Mouse (Mus musculus) kidney, postnatal 0 days (tissue): ENCODE results near the gene Zcchc14. TPM values are rescaled to one million over a fixed set of nuclear protein-coding genes. Genes with fewer than 3 reads are reported as not detected.

Experiments
- ATAC-seq: fragments of 200-750 bp; cut with Nextera tagmentation; replicated peaks from 2 replicates; pipeline ENCODE4 v1.8.0; 2017; ENCODE audit warnings: low read depth, moderate number of reproducible peaks, moderate TSS enrichment, moderate library complexity; ENCODE audit not compliant: low FRiP score
- DNase-seq: peaks from one replicate; pipeline ENCODE4 v3.0.0-alpha.2; 2016; ENCODE audit warnings: low spot score
- H3K27ac ChIP-seq: fragments of 300-500 bp; sonication (generic); 2 replicates; pipeline ENCODE4 v1.5.1; 2014; ENCODE audit warnings: mild to moderate bottlenecking
- H3K27me3 ChIP-seq: fragments of 300-500 bp; sonication (generic); 2 replicates; pipeline ENCODE4 v1.6.1; 2014; ENCODE audit warnings: low read length, mixed read lengths; ENCODE audit not compliant: insufficient read depth
- H3K36me3 ChIP-seq: fragments of 300-500 bp; sonication (generic); 2 replicates; pipeline ENCODE4 v1.6.1; 2014; ENCODE audit warnings: low read length, mixed read lengths; ENCODE audit not compliant: insufficient read depth
- H3K4me1 ChIP-seq: fragments of 300-500 bp; sonication (generic); replicated peaks from 2 replicates; pipeline ENCODE4 v1.6.1; 2014; ENCODE audit warnings: antibody characterized with exemption, low read length, mixed read lengths; ENCODE audit not compliant: insufficient read depth
- H3K4me2 ChIP-seq: fragments of 300-500 bp; sonication (generic); 2 replicates; pipeline ENCODE4 v1.6.1; 2014; ENCODE audit warnings: mild to moderate bottlenecking, low read length, moderate library complexity, mixed read lengths
- H3K4me3 ChIP-seq: fragments of 300-500 bp; sonication (generic); replicated peaks from 2 replicates; pipeline ENCODE4 v1.5.1; 2014; ENCODE audit warnings: low read depth, low read length
- H3K9ac ChIP-seq: fragments of 300-500 bp; sonication (generic); 2 replicates; pipeline ENCODE4 v1.6.1; 2014; ENCODE audit warnings: low read depth, low read length
- H3K9me3 ChIP-seq: fragments of 300-500 bp; sonication (generic); replicated peaks from 2 replicates; pipeline ENCODE4 v1.6.1; 2016; ENCODE audit warnings: low read length, inconsistent platforms, mixed read lengths
- CTCF ChIP-seq: IDR thresholded peaks from 2 replicates; pipeline ENCODE4 v1.5.1; 2016; ENCODE audit warnings: antibody characterized with exemption, low read depth, mild to moderate bottlenecking, moderate library complexity
- WGBS: fragments of 180-500 bp; shearing (Covaris S2); extraction: QIAGEN DNeasy Blood & Tissue Kit; methylation state at CpG from one replicate; pipeline ENCODE4 v1.1.7; 2014; 5-methylcytosine and 5-hydroxymethylcytosine counted together
- polyA plus RNA-seq: library from polyadenylated mRNA; unstranded; fragments of >200 nt; fragmentation: Nextera tagmentation; extraction: Ambion mirVana; gene quantifications from 2 replicates; pipeline ENCODE4 v1.2.1, GENCODE M21; 2015

The Zcchc14 gene
- polyA plus RNA-seq, 1 experiment from 2014 or later, result 10.9 TPM

DNA sequence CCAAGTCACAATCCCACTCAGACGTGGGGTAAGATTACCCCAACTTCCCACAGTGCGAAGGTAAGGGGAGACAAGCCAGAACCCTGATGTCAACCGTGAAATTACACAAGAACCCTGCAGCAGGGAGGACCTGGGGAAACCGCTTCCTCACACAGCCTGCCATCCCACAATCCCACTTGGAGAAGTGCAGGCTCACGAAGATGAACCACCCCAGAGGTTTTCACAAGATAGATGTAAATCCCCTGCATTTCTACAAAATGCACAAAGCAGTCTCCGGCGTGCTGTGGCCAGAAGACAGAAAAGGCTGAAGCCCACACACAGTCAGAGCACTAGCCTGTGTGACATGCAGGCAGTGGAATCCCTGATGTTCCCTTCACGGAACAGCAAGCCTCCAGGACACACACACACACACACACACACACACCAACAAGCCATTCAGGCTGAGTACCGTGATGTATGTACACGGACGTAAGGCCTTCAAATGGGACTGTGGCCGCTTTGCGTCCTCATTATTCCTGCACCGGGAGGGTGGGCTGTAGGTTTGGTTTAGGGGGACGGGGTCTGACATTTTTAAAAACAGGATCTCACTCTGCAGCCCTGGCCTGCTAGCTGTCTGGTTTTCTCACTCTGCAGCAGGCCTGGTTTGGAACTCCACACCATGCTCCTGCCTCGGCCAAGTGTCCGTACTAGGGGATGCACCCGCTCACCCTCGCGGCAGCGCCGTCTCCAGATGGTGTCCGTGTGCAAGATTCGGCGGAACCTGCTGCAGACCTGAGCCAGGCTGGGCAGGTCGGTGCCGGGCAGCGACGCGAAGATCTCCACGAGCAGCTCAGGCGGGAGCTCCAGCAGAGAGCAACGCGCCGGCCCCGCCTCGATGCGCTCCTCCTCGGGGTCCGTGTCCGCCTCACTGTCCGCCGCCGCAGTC lies 74.7 kb downstream of the Zcchc14 start:
- peak; percentile 10 for DNase-seq
- WGBS, result under 1% methylated on average over 38 of the region's 44 CpGs
- Histone ChIP-seq H3K9ac (peak overlapping the region; percentile 85), H3K4me3 (peak overlapping the region; percentile 88), H3K4me1 (peaks cover 15% of the 10 kb centered on the region), H3K27me3 (no peaks in the 10 kb centered on the region), H3K9me3 (no peaks in the 10 kb centered on the region), H3K27ac (peak overlapping the region; percentile 26; the same call in 1 of the 2 replicates), H3K36me3 (no peaks in the 10 kb centered on the region), H3K4me2 (peak overlapping the region; percentile 92)
- ATAC-seq, result peak; percentile 69; the same call in 1 of the 2 replicates
- no peak for TF ChIP-seq CTCF

- Histone ChIP-seq H3K4me3 (no peak overlapping the region), H3K9ac (no peak overlapping the region), H3K27me3 (no peaks in the 10 kb centered on the region), H3K9me3 (no peaks in the 10 kb centered on the region), H3K4me2 (no peak overlapping the region), H3K36me3 (no peaks in the 10 kb centered on the region), H3K27ac (no peak overlapping the region), H3K4me1 (peaks cover 15% of the 10 kb centered on the region)
- ATAC-seq (no peak), DNase-seq (no peak)
- 53% methylated on average over 3 of the region's 3 CpGs for WGBS
- TF ChIP-seq CTCF, result no peak
These were observed 77.0 kb downstream of the Zcchc14 start for GRCm38 (mm10) chr8:121575661-121576060.

- no peaks in the 10 kb centered on the region for H3K9me3 ChIP-seq
- no peak overlapping the region for H3K9ac ChIP-seq
- WGBS, result 28% methylated on average over 3 of the region's 3 CpGs
- no peak for TF ChIP-seq CTCF
- H3K36me3 ChIP-seq, result no peaks in the 10 kb centered on the region
- H3K27ac ChIP-seq, result no peak overlapping the region
- H3K4me2 ChIP-seq, result no peak overlapping the region
- peak; percentile 62 for DNase-seq
- H3K27me3 ChIP-seq, result no peaks in the 10 kb centered on the region
- H3K4me3 ChIP-seq, result no peak overlapping the region
- peaks cover 15% of the 10 kb centered on the region for H3K4me1 ChIP-seq
- peak; percentile 76 for ATAC-seq
These were observed 79.4 kb downstream of the Zcchc14 start for GRCm38 (mm10) chr8:121573275-121573674.

- no peak overlapping the region for H3K4me2 ChIP-seq
These were observed 80.6 kb downstream of the Zcchc14 start for GRCm38 (mm10) chr8:121572121-121572520.

DNA sequence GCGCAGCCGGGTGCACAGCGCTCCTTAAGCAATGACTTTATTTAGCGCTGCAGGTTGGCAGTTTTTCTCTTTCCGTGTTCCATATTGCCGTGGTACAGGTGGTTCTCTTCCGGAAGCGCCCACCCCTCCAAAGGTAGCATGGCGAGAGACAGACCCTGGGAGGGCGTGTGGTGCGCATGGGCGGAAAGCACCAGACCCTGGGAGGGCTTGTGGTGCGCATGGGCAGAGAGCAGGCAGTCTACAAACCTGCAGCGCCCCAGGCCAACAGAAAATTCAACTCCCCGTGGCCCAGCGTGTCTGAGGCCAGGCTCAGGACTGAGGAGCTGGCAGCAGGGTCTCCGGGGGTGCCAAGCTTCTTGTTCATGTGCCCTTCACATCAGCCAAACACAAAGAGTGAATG lies 81.9 kb downstream of the Zcchc14 start:
- no peak for TF ChIP-seq CTCF
- H3K9ac ChIP-seq, result no peak overlapping the region
- no peaks in the 10 kb centered on the region for H3K4me1 ChIP-seq
- H3K36me3 ChIP-seq, result 0 out of 2 replicates have a peak, but pooled peaks cover under 1% of the 10 kb centered on the region
- no peak overlapping the region for H3K4me3 ChIP-seq
- H3K4me2 ChIP-seq, result no peak overlapping the region
- H3K27ac ChIP-seq, result no peak overlapping the region
- DNase-seq, result no peak
- no peaks in the 10 kb centered on the region for H3K27me3 ChIP-seq
- no peaks in the 10 kb centered on the region for H3K9me3 ChIP-seq
- 84% methylated on average over 17 of the region's 17 CpGs for WGBS
- no peak for ATAC-seq

More at GRCm38 (mm10) chr8:121572121-121572520, 80.6 kb downstream of the Zcchc14 start:
- Histone ChIP-seq H3K36me3 (no peaks in the 10 kb centered on the region), H3K4me1 (peaks cover 6% of the 10 kb centered on the region), H3K27ac (no peak overlapping the region), H3K4me3 (no peak overlapping the region), H3K9ac (no peak overlapping the region), H3K9me3 (no peaks in the 10 kb centered on the region), H3K27me3 (no peaks in the 10 kb centered on the region)
- WGBS, result 67% methylated on average over 7 of the region's 7 CpGs
- DNase-seq (no peak), ATAC-seq (no peak)
- no peak for TF ChIP-seq CTCF

- no peak overlapping the region for H3K27ac ChIP-seq
- H3K4me1 ChIP-seq, result no peaks in the 10 kb centered on the region
- no peak for TF ChIP-seq CTCF
- DNase-seq (no peak), ATAC-seq (no peak)
- H3K9me3 ChIP-seq, result no peaks in the 10 kb centered on the region
- 78% methylated on average over 21 of the region's 21 CpGs for WGBS
- H3K4me2 ChIP-seq, result no peak overlapping the region
- H3K36me3 ChIP-seq, result 0 out of 2 replicates have a peak, but pooled peaks cover 2% of the 10 kb centered on the region
- H3K27me3 ChIP-seq, result no peaks in the 10 kb centered on the region
- H3K9ac ChIP-seq, result no peak overlapping the region
- no peak overlapping the region for H3K4me3 ChIP-seq
These were observed 82.4 kb downstream of the Zcchc14 start for GRCm38 (mm10) chr8:121570335-121570734.
